In the genomic region with DNA sequence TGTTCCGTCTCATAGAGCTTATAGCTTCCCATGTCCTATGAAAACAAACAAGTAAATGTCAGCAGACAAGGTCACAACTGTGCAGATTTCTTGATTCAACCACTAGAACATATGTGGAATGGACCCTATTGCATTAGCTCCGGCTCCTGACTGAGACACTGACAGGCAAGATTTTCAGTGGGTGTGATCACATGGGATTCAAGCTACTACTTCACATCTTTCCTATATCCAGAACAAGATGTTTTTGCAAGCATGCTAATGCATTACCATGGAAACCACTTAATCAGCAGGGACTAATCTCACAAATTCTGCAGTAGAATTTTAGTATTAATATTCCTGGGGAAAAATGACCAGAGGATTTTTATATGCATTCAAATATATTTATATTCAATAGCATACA, we compare ENCODE assay signal across 23 mouse cellular contexts.
A peak's percentile ranks its signal among the peaks of the same experiment; 100 is the strongest.
DNase-seq lines count a peak whose midpoint lies in the region; ATAC-seq lines count a peak whose summit lies in the region.
"Had no signal": no experiment of that assay in that cellular context is flagged by ENCODE, and none has a peak within 500 bp of the region (broad histone marks: within the 10 kb centered on the region; RNA-seq: fewer than 3 reads in every experiment).

No protein-coding gene starts in this region.

- ATAC-seq in forebrain, embryonic 13.5 days, result peak; percentile 66; the same call in 1 of the 2 replicates
- no peak for ATAC-seq in forebrain, embryonic 11.5 days (replicated peaks; ENCODE audit: low FRiP score)
- no peak for ATAC-seq in neural tube, embryonic 15.5 days (ENCODE audit: low FRiP score)
- ATAC-seq: inflammation-experienced regulatory T-cells, adult 6 months had no signal

- H3K36me3 ChIP-seq in forebrain, embryonic 13.5 days (ENCODE audit: poor library complexity, severe bottlenecking), result no peaks in the 10 kb centered on the region
- no peaks in the 10 kb centered on the region for H3K36me3 ChIP-seq in forebrain, embryonic 11.5 days (ENCODE audit: control insufficient read depth, insufficient read depth, low read length)
- H3K36me3 ChIP-seq in neural tube, embryonic 15.5 days, result no peaks in the 10 kb centered on the region
- H3K36me3 ChIP-seq: embryonic facial prominence, embryonic 12.5 days; heart, embryonic 15.5 days; limb, embryonic 15.5 days; liver, embryonic 15.5 days; midbrain, embryonic 12.5 days had no signal

- no peak for DNase-seq in forebrain, embryonic 11.5 days (ENCODE audit: low spot score)
- peak; percentile 26 to 71 for DNase-seq in layer of hippocampus, adult 18-20 months (ENCODE audit: low spot score in 2 of 2)
- no peak for DNase-seq in layer of hippocampus, postnatal 36 days
- peak; percentile 29 for DNase-seq in right cerebral cortex, adult 18-20 months
- DNase-seq in right cerebral cortex, postnatal 4 days, result no peak
- peak; percentile 42 for DNase-seq in telencephalon, adult 2 months (ENCODE audit: low read depth, low spot score)
- DNase-seq: adrenal gland, adult 2 months; cerebellum, adult 11 months; gastrocnemius, postnatal 36 days; kidney, adult 2 months; kidney, postnatal 25 days; retina, postnatal 1 day; thymus, adult 18-20 months had no signal

- H3K4me2 ChIP-seq in forebrain, embryonic 13.5 days, result no peak overlapping the region
- no peak overlapping the region for H3K4me2 ChIP-seq in forebrain, embryonic 11.5 days (ENCODE audit: low read depth, low read length, severe bottlenecking)
- H3K4me2 ChIP-seq in neural tube, embryonic 15.5 days, result no peak overlapping the region
- H3K4me2 ChIP-seq: embryonic facial prominence, embryonic 12.5 days; heart, embryonic 15.5 days; limb, embryonic 15.5 days; liver, embryonic 15.5 days; midbrain, embryonic 12.5 days had no signal

- H3K27ac ChIP-seq in forebrain, embryonic 13.5 days, result no peak overlapping the region
- no peak overlapping the region for H3K27ac ChIP-seq in forebrain, embryonic 11.5 days (ENCODE audit: low read depth, low read length)
- H3K27ac ChIP-seq in neural tube, embryonic 15.5 days (replicated peaks), result no peak overlapping the region
- H3K27ac ChIP-seq: embryonic facial prominence, embryonic 12.5 days; heart, embryonic 15.5 days; limb, embryonic 15.5 days; liver, embryonic 15.5 days; macrophage; midbrain, embryonic 12.5 days had no signal

- WGBS in forebrain, embryonic 13.5 days, result 62% methylated on average over 2 of the region's 2 CpGs
- WGBS in forebrain, embryonic 11.5 days, result 83% methylated on average over 2 of the region's 2 CpGs
- 66% methylated on average over 2 of the region's 2 CpGs for WGBS in neural tube, embryonic 15.5 days

- H3K9me3 ChIP-seq in forebrain, embryonic 13.5 days (replicated peaks), result no peaks in the 10 kb centered on the region
- H3K9me3 ChIP-seq in forebrain, embryonic 11.5 days (ENCODE audit: control insufficient read depth, low read length), result no peaks in the 10 kb centered on the region
- no peaks in the 10 kb centered on the region for H3K9me3 ChIP-seq in neural tube, embryonic 15.5 days (replicated peaks)
- H3K9me3 ChIP-seq: embryonic facial prominence, embryonic 12.5 days; heart, embryonic 15.5 days; limb, embryonic 15.5 days; liver, embryonic 15.5 days; midbrain, embryonic 12.5 days had no signal

- no peak overlapping the region for H3K9ac ChIP-seq in forebrain, embryonic 13.5 days
- H3K9ac ChIP-seq in forebrain, embryonic 11.5 days (ENCODE audit: low read length), result no peak overlapping the region
- H3K9ac ChIP-seq in neural tube, embryonic 15.5 days (replicated peaks), result no peak overlapping the region
- H3K9ac ChIP-seq: embryonic facial prominence, embryonic 12.5 days; heart, embryonic 15.5 days; limb, embryonic 15.5 days; liver, embryonic 15.5 days; midbrain, embryonic 12.5 days had no signal

- H3K4me3 ChIP-seq in forebrain, embryonic 13.5 days, result no peak overlapping the region
- H3K4me3 ChIP-seq in forebrain, embryonic 11.5 days (ENCODE audit: low read depth, low read length), result no peak overlapping the region
- no peak overlapping the region for H3K4me3 ChIP-seq in neural tube, embryonic 15.5 days (replicated peaks)
- H3K4me3 ChIP-seq: embryonic facial prominence, embryonic 12.5 days; erythroblast, embryonic 14.5 days; heart, embryonic 15.5 days; limb, embryonic 15.5 days; liver, embryonic 15.5 days; midbrain, embryonic 12.5 days had no signal

- H3K4me1 ChIP-seq in forebrain, embryonic 13.5 days, result no peaks in the 10 kb centered on the region
- H3K4me1 ChIP-seq in forebrain, embryonic 11.5 days (replicated peaks; ENCODE audit: control insufficient read depth, insufficient read depth, low read length), result no peaks in the 10 kb centered on the region
- no peaks in the 10 kb centered on the region for H3K4me1 ChIP-seq in neural tube, embryonic 15.5 days
- H3K4me1 ChIP-seq: embryonic facial prominence, embryonic 12.5 days; heart, embryonic 15.5 days; limb, embryonic 15.5 days; liver, embryonic 15.5 days; midbrain, embryonic 12.5 days had no signal

- H3K27me3 ChIP-seq in forebrain, embryonic 13.5 days, result no peaks in the 10 kb centered on the region
- no peaks in the 10 kb centered on the region for H3K27me3 ChIP-seq in forebrain, embryonic 11.5 days (ENCODE audit: control insufficient read depth, insufficient read depth, low read length)
- no peaks in the 10 kb centered on the region for H3K27me3 ChIP-seq in neural tube, embryonic 15.5 days (replicated peaks)
- H3K27me3 ChIP-seq: embryonic facial prominence, embryonic 12.5 days; heart, embryonic 15.5 days; limb, embryonic 15.5 days; liver, embryonic 15.5 days; midbrain, embryonic 12.5 days had no signal

Comparison
In these comparisons a context has a peak if more than half of its experiments do, and no peak if none do; other contexts are left out.
1. DNase-seq: peak in layer of hippocampus, adult 18-20 months (2 of 2), right cerebral cortex, adult 18-20 months (single experiment) and telencephalon, adult 2 months (single experiment); none in forebrain, embryonic 11.5 days (single experiment), layer of hippocampus, postnatal 36 days (0 of 2) and right cerebral cortex, postnatal 4 days (single experiment).